Mouse (Mus musculus): ENCODE measurements around the gene Trim9. TPM values are rescaled to one million over a fixed set of nuclear protein-coding genes. Genes with fewer than 3 reads are reported as not detected.

Trim9 gene
- 0.78 and 0.89 TPM in 2 replicates for polyA plus RNA-seq (2015; fragmentation: Nextera tagmentation; extraction: Ambion mirVana)

GRCm38 (mm10) chr12:70347202-70347841, at the start of gene Trim9:
Gene Trim9 (minus strand): TSS chr12:70347614.
- H3K4me1 ChIP-seq (replicated peaks; ENCODE audit: control insufficient read depth, insufficient read depth, low read length) = 0 out of 2 replicates have a peak, but pooled peaks cover 4% of the 10 kb centered on the region
- H3K4me2 ChIP-seq (replicated peaks; ENCODE audit: low read depth) = peak within 1 kb of the TSS; percentile 82
- H3K27ac ChIP-seq (ENCODE audit: low read depth, low read length) = no peak within 1 kb of the TSS
- under 1% methylated on average over 48 of the region's 50 CpGs for WGBS
- TF ChIP-seq CTCF (IDR thresholded peaks at IDR 0.05; ENCODE audit: low read depth) = no peak
- ATAC-seq = peak; percentile 93
- peak within 1 kb of the TSS; percentile 53 for H3K4me3 ChIP-seq (ENCODE audit: low read depth, low read length)
- peak within 1 kb of the TSS; percentile 27 for H3K9ac ChIP-seq (ENCODE audit: low read depth, low read length)
- H3K27me3 ChIP-seq (replicated peaks; ENCODE audit: control insufficient read depth, insufficient read depth, low read length) = peaks cover 30% of the 10 kb centered on the region
- no peaks in the 10 kb centered on the region for H3K36me3 ChIP-seq (ENCODE audit: control insufficient read depth, insufficient read depth)
- no peaks in the 10 kb centered on the region for H3K9me3 ChIP-seq (ENCODE audit: control insufficient read depth)

GRCm38 (mm10) chr12:70395061-70395460, 47.6 kb upstream of the Trim9 start:
- no peak for ATAC-seq
- H3K27ac ChIP-seq (ENCODE audit: low read depth, low read length) = no peak overlapping the region
- no peaks in the 10 kb centered on the region for H3K36me3 ChIP-seq (ENCODE audit: control insufficient read depth, insufficient read depth)
- 82% methylated on average over 3 of the region's 3 CpGs for WGBS
- H3K9me3 ChIP-seq (ENCODE audit: control insufficient read depth) = no peaks in the 10 kb centered on the region
- no peak for TF ChIP-seq CTCF (IDR thresholded peaks at IDR 0.05; ENCODE audit: low read depth)
- H3K4me2 ChIP-seq (replicated peaks; ENCODE audit: low read depth) = no peak overlapping the region
- H3K4me1 ChIP-seq (replicated peaks; ENCODE audit: control insufficient read depth, insufficient read depth, low read length) = no peaks in the 10 kb centered on the region
- no peaks in the 10 kb centered on the region for H3K27me3 ChIP-seq (replicated peaks; ENCODE audit: control insufficient read depth, insufficient read depth, low read length)
- H3K9ac ChIP-seq (ENCODE audit: low read depth, low read length) = no peak overlapping the region
- no peak overlapping the region for H3K4me3 ChIP-seq (ENCODE audit: low read depth, low read length)

- H3K4me3 ChIP-seq (ENCODE audit: low read depth, low read length) = no peak overlapping the region
- 78% methylated on average over 3 of the region's 3 CpGs for WGBS
- H3K27me3 ChIP-seq (replicated peaks; ENCODE audit: control insufficient read depth, insufficient read depth, low read length) = no peaks in the 10 kb centered on the region
- no peak for TF ChIP-seq CTCF (IDR thresholded peaks at IDR 0.05; ENCODE audit: low read depth)
- no peaks in the 10 kb centered on the region for H3K36me3 ChIP-seq (ENCODE audit: control insufficient read depth, insufficient read depth)
- H3K27ac ChIP-seq (ENCODE audit: low read depth, low read length) = no peak overlapping the region
- H3K9me3 ChIP-seq (ENCODE audit: control insufficient read depth) = no peaks in the 10 kb centered on the region
- no peak for ATAC-seq
- H3K9ac ChIP-seq (ENCODE audit: low read depth, low read length) = no peak overlapping the region
- no peaks in the 10 kb centered on the region for H3K4me1 ChIP-seq (replicated peaks; ENCODE audit: control insufficient read depth, insufficient read depth, low read length)
- H3K4me2 ChIP-seq (replicated peaks; ENCODE audit: low read depth) = no peak overlapping the region
Measured at GRCm38 (mm10) chr12:70391236-70391635, 43.8 kb upstream of the Trim9 start.

- no peaks in the 10 kb centered on the region for H3K27me3 ChIP-seq (replicated peaks; ENCODE audit: control insufficient read depth, insufficient read depth, low read length)
- H3K27ac ChIP-seq (ENCODE audit: low read depth, low read length) = no peak overlapping the region
- H3K36me3 ChIP-seq (ENCODE audit: control insufficient read depth, insufficient read depth) = no peaks in the 10 kb centered on the region
- TF ChIP-seq CTCF (IDR thresholded peaks at IDR 0.05; ENCODE audit: low read depth) = no peak
- H3K4me3 ChIP-seq (ENCODE audit: low read depth, low read length) = no peak overlapping the region
- H3K4me2 ChIP-seq (replicated peaks; ENCODE audit: low read depth) = no peak overlapping the region
- no peaks in the 10 kb centered on the region for H3K4me1 ChIP-seq (replicated peaks; ENCODE audit: control insufficient read depth, insufficient read depth, low read length)
- WGBS = 85% methylated on average over 10 of the region's 10 CpGs
- H3K9ac ChIP-seq (ENCODE audit: low read depth, low read length) = no peak overlapping the region
- ATAC-seq = no peak
- H3K9me3 ChIP-seq (ENCODE audit: control insufficient read depth) = no peaks in the 10 kb centered on the region
Measured at GRCm38 (mm10) chr12:70374976-70375375, 27.6 kb upstream of the Trim9 start.

GRCm38 (mm10) chr12:70372874-70373273, 25.5 kb upstream of the Trim9 start:
- TF ChIP-seq CTCF (IDR thresholded peaks at IDR 0.05; ENCODE audit: low read depth) = no peak
- no peak overlapping the region for H3K27ac ChIP-seq (ENCODE audit: low read depth, low read length)
- H3K9ac ChIP-seq (ENCODE audit: low read depth, low read length) = no peak overlapping the region
- H3K9me3 ChIP-seq (ENCODE audit: control insufficient read depth) = no peaks in the 10 kb centered on the region
- no peaks in the 10 kb centered on the region for H3K4me1 ChIP-seq (replicated peaks; ENCODE audit: control insufficient read depth, insufficient read depth, low read length)
- ATAC-seq = no peak
- H3K4me3 ChIP-seq (ENCODE audit: low read depth, low read length) = no peak overlapping the region
- no peaks in the 10 kb centered on the region for H3K27me3 ChIP-seq (replicated peaks; ENCODE audit: control insufficient read depth, insufficient read depth, low read length)
- WGBS = 87% methylated on average over 5 of the region's 5 CpGs
- no peak overlapping the region for H3K4me2 ChIP-seq (replicated peaks; ENCODE audit: low read depth)
- H3K36me3 ChIP-seq (ENCODE audit: control insufficient read depth, insufficient read depth) = no peaks in the 10 kb centered on the region

- Histone ChIP-seq H3K27ac (ENCODE audit: low read depth, low read length) (no peak overlapping the region), H3K27me3 (replicated peaks; ENCODE audit: control insufficient read depth, insufficient read depth, low read length) (no peaks in the 10 kb centered on the region), H3K4me3 (ENCODE audit: low read depth, low read length) (no peak overlapping the region), H3K9me3 (ENCODE audit: control insufficient read depth) (no peaks in the 10 kb centered on the region), H3K9ac (ENCODE audit: low read depth, low read length) (no peak overlapping the region), H3K4me2 (replicated peaks; ENCODE audit: low read depth) (no peak overlapping the region), H3K4me1 (replicated peaks; ENCODE audit: control insufficient read depth, insufficient read depth, low read length) (0 out of 2 replicates have a peak, but pooled peaks cover 4% of the 10 kb centered on the region), H3K36me3 (ENCODE audit: control insufficient read depth, insufficient read depth) (no peaks in the 10 kb centered on the region)
- 86% methylated on average over 12 of the region's 12 CpGs for WGBS
- ATAC-seq = no peak
- TF ChIP-seq CTCF (IDR thresholded peaks at IDR 0.05; ENCODE audit: low read depth) = no peak
Measured at GRCm38 (mm10) chr12:70369348-70369747, 21.9 kb upstream of the Trim9 start.
